Mouse (Mus musculus) gastrocnemius, adult 18-20 months (tissue): ENCODE results near the gene Pofut2. TPM values are rescaled to one million over a fixed set of nuclear protein-coding genes. Genes with fewer than 3 reads are reported as not detected.
A peak's percentile ranks its signal among the peaks of the same experiment; 100 is the strongest.

Experiments
- DNase-seq: peaks from one replicate; pipeline ENCODE4 v3.0.0; 2021; ENCODE audit warnings: low spot score
- total RNA-seq, 2 experiments: library from RNA; stranded (reverse); gene quantifications; 2 replicates each; pipeline ENCODE4 v1.2.3; 2021

Gene Pofut2
- total RNA-seq, 2 experiments from 2014 or later, result 19.3 to 22.1 TPM

GRCm38 (mm10) chr10:77229609-77230595 is 29.1 kb upstream of the Pofut2 start:
- DNase-seq, result no peak

- no peak for DNase-seq
Observed at GRCm38 (mm10) chr10:77231861-77232755, 26.9 kb upstream of the Pofut2 start.

GRCm38 (mm10) chr10:77233230-77233629 is 25.8 kb upstream of the Pofut2 start:
- no peak for DNase-seq

- no peak for DNase-seq
Observed at GRCm38 (mm10) chr10:77234991-77235616, 23.9 kb upstream of the Pofut2 start.

GRCm38 (mm10) chr10:77237795-77238580 is 21.0 kb upstream of the Pofut2 start:
- no peak for DNase-seq

GRCm38 (mm10) chr10:77240764-77241163 is 18.3 kb upstream of the Pofut2 start:
- no peak for DNase-seq

GRCm38 (mm10) chr10:77242396-77242795 is 16.6 kb upstream of the Pofut2 start:
- DNase-seq, result no peak

GRCm38 (mm10) chr10:77242871-77243270 is 16.1 kb upstream of the Pofut2 start:
- DNase-seq, result peak; percentile 19

GRCm38 (mm10) chr10:77243572-77244161 is 15.4 kb upstream of the Pofut2 start:
- no peak for DNase-seq

- no peak for DNase-seq
Observed at GRCm38 (mm10) chr10:77244777-77245176, 14.2 kb upstream of the Pofut2 start.

- no peak for DNase-seq
Observed at GRCm38 (mm10) chr10:77247048-77247447, 12.0 kb upstream of the Pofut2 start.

GRCm38 (mm10) chr10:77247707-77248106 is 11.3 kb upstream of the Pofut2 start:
- DNase-seq, result no peak

- DNase-seq, result no peak
Observed at GRCm38 (mm10) chr10:77251223-77251783, 7.7 kb upstream of the Pofut2 start.

GRCm38 (mm10) chr10:77251784-77252539 is 7.1 kb upstream of the Pofut2 start:
- peak; percentile 59 for DNase-seq

- peak; percentile 85 for DNase-seq
Observed at GRCm38 (mm10) chr10:77252790-77253189, 6.2 kb upstream of the Pofut2 start.

GRCm38 (mm10) chr10:77255231-77255630 is 3.8 kb upstream of the Pofut2 start:
- no peak for DNase-seq

GRCm38 (mm10) chr10:77255676-77256075 is 3.3 kb upstream of the Pofut2 start:
- no peak for DNase-seq

- DNase-seq, result no peak
Observed at GRCm38 (mm10) chr10:77258041-77258590, 902 bp upstream of the Pofut2 start.
